Mouse (Mus musculus): ENCODE data around the gene Gck.

GRCm38 (mm10) chr11:5953130-5953765, 3.4 kb upstream of the Gck start:
- no peak for TF ChIP-seq GATA1 (IDR thresholded peaks at IDR 0.05; ENCODE audit: borderline replicate concordance, low read length)
- no peak for TF ChIP-seq FLI1 (IDR thresholded peaks at IDR 0.05; ENCODE audit: low read length)
